Mouse (Mus musculus): Measurements from ENCODE around the gene Stap2. TPM values are rescaled to one million over a fixed set of nuclear protein-coding genes. Genes with fewer than 3 reads are reported as not detected.

Stap2 gene
- polyA plus RNA-seq, 1 experiment = 16.7 TPM

DNA sequence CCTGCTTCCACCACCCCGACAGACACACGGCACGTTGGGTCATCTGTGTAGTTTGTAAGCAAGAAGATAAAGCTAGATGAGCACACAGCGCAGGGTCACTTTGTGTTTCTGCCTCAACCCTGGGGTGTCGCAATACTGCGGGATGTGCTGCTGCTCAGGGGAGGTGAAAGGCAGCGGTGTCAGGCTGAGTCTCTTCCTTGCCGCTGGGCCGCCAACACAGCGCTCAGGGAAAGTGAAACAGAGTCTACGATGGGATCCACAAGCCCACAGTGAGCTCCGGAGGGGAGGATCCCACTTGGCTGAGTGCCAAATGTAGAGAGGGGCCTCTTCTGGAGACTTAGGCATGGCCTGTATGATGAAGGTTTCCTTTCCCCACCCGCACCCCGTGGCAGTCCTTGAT lies 42.2 kb downstream of the Stap2 start:
- no peak overlapping the region for H3K9ac ChIP-seq (ENCODE audit: low read depth, poor library complexity, severe bottlenecking)
- no peaks in the 10 kb centered on the region for H3K27me3 ChIP-seq (ENCODE audit: control insufficient read depth, insufficient read depth, low read length, poor library complexity, severe bottlenecking)
- H3K4me3 ChIP-seq (ENCODE audit: low read depth, low read length) = no peak overlapping the region
- H3K9me3 ChIP-seq (replicated peaks; ENCODE audit: control insufficient read depth, insufficient read depth, low read length, poor library complexity, severe bottlenecking) = no peaks in the 10 kb centered on the region
- no peaks in the 10 kb centered on the region for H3K36me3 ChIP-seq (ENCODE audit: control insufficient read depth, insufficient read depth, low read length, poor library complexity, severe bottlenecking)
- TF ChIP-seq POLR2A (IDR thresholded peaks at IDR 0.05; ENCODE audit: insufficient read depth, low read length) = no peak
- no peak for TF ChIP-seq EP300 (IDR thresholded peaks at IDR 0.05; ENCODE audit: insufficient read depth, low read depth, low read length)
- TF ChIP-seq CTCF (IDR thresholded peaks at IDR 0.05; ENCODE audit: low read depth, low read length) = no peak
- no peaks in the 10 kb centered on the region for H3K4me1 ChIP-seq (ENCODE audit: control insufficient read depth, insufficient read depth, low read length)
- no peak overlapping the region for H3K27ac ChIP-seq (ENCODE audit: insufficient read depth, low read length)

DNA sequence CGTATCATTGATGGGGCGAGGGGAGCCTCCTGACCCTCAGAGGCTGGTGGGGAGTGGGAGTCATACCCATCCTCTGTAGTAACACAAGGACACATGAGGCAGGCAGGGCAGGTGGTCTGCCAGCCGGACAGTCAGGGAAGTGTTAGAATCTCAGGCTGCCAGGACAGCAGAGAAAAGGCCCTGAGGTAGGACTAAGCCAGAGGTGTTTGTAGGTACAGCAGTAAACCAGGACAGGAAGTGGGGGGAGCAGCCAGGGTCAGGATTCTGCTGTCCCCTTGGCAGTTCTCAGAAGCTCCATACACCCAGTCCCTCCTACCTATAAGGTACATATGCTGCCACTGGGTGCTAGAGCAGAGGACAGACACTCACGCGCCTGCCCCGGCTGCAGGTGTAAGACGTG lies 43.8 kb downstream of the Stap2 start:
- no peak overlapping the region for H3K4me3 ChIP-seq (ENCODE audit: low read depth, low read length)
- TF ChIP-seq POLR2A (IDR thresholded peaks at IDR 0.05; ENCODE audit: insufficient read depth, low read length) (no peak), CTCF (IDR thresholded peaks at IDR 0.05; ENCODE audit: low read depth, low read length) (no peak), EP300 (IDR thresholded peaks at IDR 0.05; ENCODE audit: insufficient read depth, low read depth, low read length) (no peak)
- no peaks in the 10 kb centered on the region for H3K36me3 ChIP-seq (ENCODE audit: control insufficient read depth, insufficient read depth, low read length, poor library complexity, severe bottlenecking)
- no peaks in the 10 kb centered on the region for H3K27me3 ChIP-seq (ENCODE audit: control insufficient read depth, insufficient read depth, low read length, poor library complexity, severe bottlenecking)
- no peaks in the 10 kb centered on the region for H3K4me1 ChIP-seq (ENCODE audit: control insufficient read depth, insufficient read depth, low read length)
- H3K9me3 ChIP-seq (replicated peaks; ENCODE audit: control insufficient read depth, insufficient read depth, low read length, poor library complexity, severe bottlenecking) = no peaks in the 10 kb centered on the region
- no peak overlapping the region for H3K9ac ChIP-seq (ENCODE audit: low read depth, poor library complexity, severe bottlenecking)
- H3K27ac ChIP-seq (ENCODE audit: insufficient read depth, low read length) = no peak overlapping the region

DNA sequence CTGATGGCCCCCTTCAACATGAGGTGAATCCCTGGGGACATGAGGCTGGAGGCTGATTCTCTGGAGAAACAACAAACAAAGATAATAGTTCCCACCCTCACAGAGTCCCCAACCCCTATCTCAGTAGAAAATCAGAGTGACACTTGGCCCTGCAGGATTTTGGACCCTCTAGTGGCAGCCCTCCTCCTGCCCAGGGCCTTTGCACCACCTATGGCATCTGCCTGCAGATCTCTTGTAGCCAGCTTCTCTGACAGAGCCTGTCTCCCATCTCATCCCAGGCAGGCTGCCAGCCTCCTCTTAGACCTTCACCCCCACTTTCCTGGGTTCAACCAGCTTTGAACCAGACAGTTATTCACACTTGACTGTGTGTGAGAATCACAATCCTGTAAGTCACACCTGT lies 44.6 kb downstream of the Stap2 start:
- Histone ChIP-seq H3K27me3 (ENCODE audit: control insufficient read depth, insufficient read depth, low read length, poor library complexity, severe bottlenecking) (no peaks in the 10 kb centered on the region), H3K36me3 (ENCODE audit: control insufficient read depth, insufficient read depth, low read length, poor library complexity, severe bottlenecking) (no peaks in the 10 kb centered on the region)

DNA sequence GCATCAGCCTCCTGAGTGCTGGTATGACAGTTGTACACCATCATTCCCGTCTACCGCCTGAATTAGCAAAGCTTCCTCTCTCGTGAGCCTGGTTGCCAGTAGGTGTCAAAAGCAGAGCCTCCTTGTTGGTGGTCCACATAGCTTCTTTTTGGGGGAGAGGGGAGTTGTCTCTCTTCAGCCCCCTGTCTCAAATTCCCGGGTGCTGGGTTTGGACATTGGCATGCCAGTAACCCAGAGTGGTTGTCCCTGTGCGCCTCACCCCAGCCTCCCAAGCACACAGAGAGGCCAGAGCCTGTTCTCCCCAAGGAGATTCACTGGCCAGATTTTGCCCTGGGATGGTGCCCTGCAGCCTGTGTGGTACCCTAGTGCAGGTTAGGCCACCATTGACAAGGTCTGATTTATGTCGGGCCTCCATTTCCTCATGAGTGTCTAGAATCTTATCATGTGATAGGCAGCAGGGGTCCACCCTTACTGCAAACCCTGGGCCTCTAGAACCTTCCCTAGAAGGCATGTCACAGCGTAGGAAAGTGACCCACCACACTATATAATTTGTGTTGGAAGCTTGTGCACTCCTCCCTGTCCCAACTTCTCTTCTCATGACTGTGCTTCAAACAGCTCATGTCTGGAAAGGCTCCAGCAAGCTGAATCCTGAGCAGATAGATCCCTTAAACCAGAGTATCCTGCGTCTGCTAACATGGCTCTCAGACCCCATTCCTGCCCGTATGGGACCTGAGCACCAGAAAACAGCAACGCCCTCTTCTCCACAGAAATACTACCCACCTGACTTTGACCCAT lies 45.2 kb downstream of the Stap2 start:
- peak overlapping the region; percentile 51; the same call in 1 of the 2 replicates for H3K9ac ChIP-seq (ENCODE audit: low read depth, poor library complexity, severe bottlenecking)
- no peaks in the 10 kb centered on the region for H3K4me1 ChIP-seq (ENCODE audit: control insufficient read depth, insufficient read depth, low read length)
- H3K4me3 ChIP-seq (ENCODE audit: low read depth, low read length) = no peak overlapping the region
- H3K36me3 ChIP-seq (ENCODE audit: control insufficient read depth, insufficient read depth, low read length, poor library complexity, severe bottlenecking) = no peaks in the 10 kb centered on the region
- H3K27ac ChIP-seq (ENCODE audit: insufficient read depth, low read length) = no peak overlapping the region
- TF ChIP-seq EP300 (IDR thresholded peaks at IDR 0.05; ENCODE audit: insufficient read depth, low read depth, low read length) = no peak
- TF ChIP-seq CTCF (IDR thresholded peaks at IDR 0.05; ENCODE audit: low read depth, low read length) = no peak
- no peak for TF ChIP-seq POLR2A (IDR thresholded peaks at IDR 0.05; ENCODE audit: insufficient read depth, low read length)
- H3K27me3 ChIP-seq (ENCODE audit: control insufficient read depth, insufficient read depth, low read length, poor library complexity, severe bottlenecking) = no peaks in the 10 kb centered on the region
- H3K9me3 ChIP-seq (replicated peaks; ENCODE audit: control insufficient read depth, insufficient read depth, low read length, poor library complexity, severe bottlenecking) = no peaks in the 10 kb centered on the region

More for the DNA sequence above, 44.6 kb downstream of the Stap2 start:
- H3K4me1 ChIP-seq (ENCODE audit: control insufficient read depth, insufficient read depth, low read length) = no peaks in the 10 kb centered on the region
- no peak overlapping the region for H3K27ac ChIP-seq (ENCODE audit: insufficient read depth, low read length)
- no peak overlapping the region for H3K9ac ChIP-seq (ENCODE audit: low read depth, poor library complexity, severe bottlenecking)
- H3K9me3 ChIP-seq (replicated peaks; ENCODE audit: control insufficient read depth, insufficient read depth, low read length, poor library complexity, severe bottlenecking) = no peaks in the 10 kb centered on the region
- H3K4me3 ChIP-seq (ENCODE audit: low read depth, low read length) = no peak overlapping the region
- TF ChIP-seq POLR2A (IDR thresholded peaks at IDR 0.05; ENCODE audit: insufficient read depth, low read length) = no peak
- no peak for TF ChIP-seq EP300 (IDR thresholded peaks at IDR 0.05; ENCODE audit: insufficient read depth, low read depth, low read length)
- no peak for TF ChIP-seq CTCF (IDR thresholded peaks at IDR 0.05; ENCODE audit: low read depth, low read length)

DNA sequence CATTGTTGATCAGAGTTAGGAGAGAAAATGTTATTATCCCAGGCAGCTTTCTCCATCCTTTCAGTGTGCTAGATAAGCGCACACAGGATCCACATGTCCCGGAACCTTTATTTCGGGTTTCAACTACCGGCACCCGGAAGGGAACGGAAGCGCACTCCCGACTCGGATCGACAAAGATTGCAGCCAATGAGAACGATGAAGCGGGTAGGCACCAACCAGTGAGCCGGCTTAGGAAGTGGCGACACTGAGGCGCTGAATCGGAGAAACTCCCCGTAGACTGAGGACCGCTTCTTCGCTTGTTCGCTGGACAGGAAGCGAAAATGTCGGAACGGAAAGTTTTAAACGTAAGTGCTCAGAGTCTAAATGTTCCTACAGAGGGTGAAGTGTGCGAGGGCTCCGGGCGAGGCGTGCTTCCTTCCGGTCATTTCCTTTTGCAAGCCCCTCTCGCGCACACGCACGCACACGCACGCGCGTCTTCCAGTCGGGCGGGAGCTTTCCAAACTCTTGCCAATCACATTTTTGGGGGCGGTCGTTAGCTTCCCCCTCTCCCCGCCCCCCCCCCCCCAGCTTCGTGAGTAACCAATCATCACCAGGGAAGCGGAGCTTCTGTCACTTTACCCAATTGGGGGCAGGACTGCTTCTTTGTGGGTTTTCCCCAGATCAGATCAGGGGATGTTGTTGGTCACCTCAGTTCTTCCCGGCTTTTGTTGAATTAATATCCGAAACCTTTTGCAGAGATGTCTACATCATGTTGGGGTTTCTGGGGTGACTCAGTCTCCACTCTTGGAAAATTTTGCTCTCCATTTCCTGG lies 46.3 kb downstream of the Stap2 start, which contains the start of gene Yju2:
Gene Yju2 (plus strand): TSS at position 182 of the 811 bp plus-strand sequence.
- peak within 1 kb of the TSS; percentile 89 for H3K4me3 ChIP-seq (ENCODE audit: low read depth, low read length)
- TF ChIP-seq POLR2A (IDR thresholded peaks at IDR 0.05; ENCODE audit: insufficient read depth, low read length) = peak; percentile 31
- no peak for TF ChIP-seq CTCF (IDR thresholded peaks at IDR 0.05; ENCODE audit: low read depth, low read length)
- H3K4me1 ChIP-seq (ENCODE audit: control insufficient read depth, insufficient read depth, low read length) = peaks cover 3% of the 10 kb centered on the region

DNA sequence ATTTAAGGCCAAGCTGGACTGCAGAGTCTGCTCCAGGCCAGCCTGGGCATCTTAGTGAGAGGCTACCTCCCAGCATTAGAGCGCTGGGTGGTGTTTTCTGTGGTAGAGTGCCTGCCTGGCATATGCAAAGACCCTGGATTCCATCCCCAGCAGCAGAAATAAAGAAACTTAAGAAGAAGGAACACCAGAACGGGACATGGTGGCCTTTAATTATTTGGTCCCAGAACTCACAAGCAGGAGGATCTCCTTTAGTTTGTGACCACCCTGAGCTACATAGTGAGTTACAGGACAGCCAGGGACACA lies 46.8 kb downstream of the Stap2 start:
- H3K9ac ChIP-seq (ENCODE audit: low read depth, poor library complexity, severe bottlenecking) = peak overlapping the region; percentile 51
- H3K9me3 ChIP-seq (replicated peaks; ENCODE audit: control insufficient read depth, insufficient read depth, low read length, poor library complexity, severe bottlenecking) = no peaks in the 10 kb centered on the region
- H3K4me3 ChIP-seq (ENCODE audit: low read depth, low read length) = peak overlapping the region; percentile 89
- TF ChIP-seq POLR2A (IDR thresholded peaks at IDR 0.05; ENCODE audit: insufficient read depth, low read length) = no peak
- no peak for TF ChIP-seq CTCF (IDR thresholded peaks at IDR 0.05; ENCODE audit: low read depth, low read length)
- TF ChIP-seq EP300 (IDR thresholded peaks at IDR 0.05; ENCODE audit: insufficient read depth, low read depth, low read length) = no peak
- H3K27ac ChIP-seq (ENCODE audit: insufficient read depth, low read length) = peak overlapping the region; percentile 23
- no peaks in the 10 kb centered on the region for H3K27me3 ChIP-seq (ENCODE audit: control insufficient read depth, insufficient read depth, low read length, poor library complexity, severe bottlenecking)
- peaks cover 5% of the 10 kb centered on the region for H3K4me1 ChIP-seq (ENCODE audit: control insufficient read depth, insufficient read depth, low read length)
- H3K36me3 ChIP-seq (ENCODE audit: control insufficient read depth, insufficient read depth, low read length, poor library complexity, severe bottlenecking) = no peaks in the 10 kb centered on the region

More for the DNA sequence above, 46.3 kb downstream of the Stap2 start, which contains the start of gene Yju2:
- H3K9ac ChIP-seq (ENCODE audit: low read depth, poor library complexity, severe bottlenecking) = peak within 1 kb of the TSS; percentile 51
- no peaks in the 10 kb centered on the region for H3K27me3 ChIP-seq (ENCODE audit: control insufficient read depth, insufficient read depth, low read length, poor library complexity, severe bottlenecking)
- peak within 1 kb of the TSS; percentile 58 for H3K27ac ChIP-seq (ENCODE audit: insufficient read depth, low read length)
- H3K9me3 ChIP-seq (replicated peaks; ENCODE audit: control insufficient read depth, insufficient read depth, low read length, poor library complexity, severe bottlenecking) = no peaks in the 10 kb centered on the region
- H3K36me3 ChIP-seq (ENCODE audit: control insufficient read depth, insufficient read depth, low read length, poor library complexity, severe bottlenecking) = no peaks in the 10 kb centered on the region

Data from ES-Bruce4 (cell line).